Mouse (Mus musculus): ENCODE data around the gene Slc25a39. TPM values are rescaled to one million over a fixed set of nuclear protein-coding genes. Genes with fewer than 3 reads are reported as not detected.

The Slc25a39 gene
- 205 TPM in 2 replicates for total RNA-seq (2014; fragmentation: Nextera tagmentation)
- total RNA-seq (2017) = 55.3 and 55.9 TPM in 2 replicates
- polyA plus RNA-seq (2012) = 230 and 231 TPM in 2 replicates

DNA sequence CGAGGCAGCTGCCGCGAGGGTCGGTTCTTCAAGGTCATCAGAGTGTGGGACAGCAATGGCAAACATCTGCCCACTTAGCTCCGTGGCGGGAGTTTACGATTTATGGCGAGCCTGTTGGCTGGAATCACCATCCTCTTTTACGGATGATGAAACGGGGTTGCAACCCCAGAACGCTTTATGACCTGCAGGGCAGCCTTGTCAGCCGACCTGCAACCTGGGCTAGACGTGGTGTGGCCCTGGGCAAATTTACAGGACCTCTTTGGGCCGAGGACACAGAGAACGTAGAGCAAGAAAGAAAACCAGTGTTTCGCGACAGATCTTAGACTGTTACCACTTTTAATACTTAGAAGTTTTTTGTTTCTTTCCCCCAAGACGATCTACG lies at the start of gene Slc25a39:
Gene Slc25a39, minus strand, starts transcription at position 113 of the 382 bp plus-strand sequence.
- no peak for ATAC-seq (ENCODE audit: extremely low read depth, insufficient number of reproducible peaks, low FRiP score, poor library complexity, severe bottlenecking)
- Histone ChIP-seq H3K4me3 (ENCODE audit: low read depth, low read length) (peak within 1 kb of the TSS; percentile 84), H3K4me1 (ENCODE audit: insufficient read depth, low read depth, low read length) (peaks cover 54% of the 10 kb centered on the region), H3K36me3 (replicated peaks) (peaks cover 35% of the 10 kb centered on the region), H3K9me3 (replicated peaks) (no peaks in the 10 kb centered on the region), H3K27me3 (ENCODE audit: insufficient read depth, low read length) (peaks cover under 1% of the 10 kb centered on the region)
- peak; percentile 45 for DNase-seq (ENCODE audit: low spot score)
- TF ChIP-seq CTCF (IDR thresholded peaks at IDR 0.05; ENCODE audit: low read depth, low read length) (no peak), TAL1 (conservative IDR thresholded peaks at IDR 0.05; ENCODE audit: low read depth, low read length) (no peak), POLR2AphosphoS5 (IDR thresholded peaks at IDR 0.05; ENCODE audit: insufficient replicate concordance, low read depth, low read length) (no peak), GATA2 (IDR thresholded peaks at IDR 0.05; ENCODE audit: borderline replicate concordance, low read depth, low read length) (no peak), GATA1 (IDR thresholded peaks at IDR 0.05; ENCODE audit: borderline replicate concordance, low read length) (no peak)

DNA sequence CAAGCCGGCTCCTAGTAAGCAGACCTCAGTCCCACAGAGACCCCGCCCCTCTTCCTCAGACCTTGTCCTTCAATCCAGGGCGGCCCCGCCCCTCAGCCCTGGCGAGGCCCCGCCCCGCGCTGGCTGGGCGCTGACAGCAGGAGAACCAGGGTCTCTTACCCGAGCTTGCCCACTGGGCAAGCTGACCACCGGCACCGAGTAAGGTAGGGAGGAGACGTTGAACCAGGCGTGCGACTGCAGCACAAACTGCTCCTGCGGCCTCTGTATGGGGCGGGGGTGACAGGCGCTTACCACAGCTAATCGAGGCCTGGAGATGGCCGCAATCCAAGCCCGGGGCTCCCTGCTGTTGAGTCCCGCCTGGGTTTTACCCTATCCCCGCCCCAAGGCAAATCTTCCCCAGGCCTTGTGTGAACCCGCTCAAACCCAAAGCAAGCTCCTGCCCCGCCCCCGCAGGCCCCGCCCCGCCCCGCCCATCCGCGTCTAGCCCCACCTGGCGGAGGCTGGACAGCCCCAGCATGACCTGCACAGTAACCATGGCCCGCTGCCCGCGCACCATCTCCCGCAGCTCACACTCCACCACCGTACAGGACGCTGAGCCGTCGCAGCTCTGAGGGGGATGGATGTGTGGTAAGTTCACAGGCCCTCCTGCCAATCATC lies 48.1 kb upstream of the Slc25a39 start:
- peak; percentile 66 for DNase-seq (ENCODE audit: low spot score)
- Histone ChIP-seq H3K9me3 (replicated peaks) (no peaks in the 10 kb centered on the region), H3K4me3 (ENCODE audit: low read depth, low read length) (peak overlapping the region; percentile 69; the same call in 1 of the 2 replicates), H3K27me3 (ENCODE audit: insufficient read depth, low read length) (peaks cover 51% of the 10 kb centered on the region), H3K4me1 (ENCODE audit: insufficient read depth, low read depth, low read length) (peaks cover 17% of the 10 kb centered on the region), H3K36me3 (replicated peaks) (peaks cover 18% of the 10 kb centered on the region)
- TF ChIP-seq GATA1 (IDR thresholded peaks at IDR 0.05; ENCODE audit: borderline replicate concordance, low read length) = no peak
- no peak for TF ChIP-seq GATA2 (IDR thresholded peaks at IDR 0.05; ENCODE audit: borderline replicate concordance, low read depth, low read length)
- TF ChIP-seq TAL1 (conservative IDR thresholded peaks at IDR 0.05; ENCODE audit: low read depth, low read length) = no peak
- no peak for TF ChIP-seq POLR2AphosphoS5 (IDR thresholded peaks at IDR 0.05; ENCODE audit: insufficient replicate concordance, low read depth, low read length)
- no peak for TF ChIP-seq CTCF (IDR thresholded peaks at IDR 0.05; ENCODE audit: low read depth, low read length)
- ATAC-seq (ENCODE audit: extremely low read depth, insufficient number of reproducible peaks, low FRiP score, poor library complexity, severe bottlenecking) = no peak

DNA sequence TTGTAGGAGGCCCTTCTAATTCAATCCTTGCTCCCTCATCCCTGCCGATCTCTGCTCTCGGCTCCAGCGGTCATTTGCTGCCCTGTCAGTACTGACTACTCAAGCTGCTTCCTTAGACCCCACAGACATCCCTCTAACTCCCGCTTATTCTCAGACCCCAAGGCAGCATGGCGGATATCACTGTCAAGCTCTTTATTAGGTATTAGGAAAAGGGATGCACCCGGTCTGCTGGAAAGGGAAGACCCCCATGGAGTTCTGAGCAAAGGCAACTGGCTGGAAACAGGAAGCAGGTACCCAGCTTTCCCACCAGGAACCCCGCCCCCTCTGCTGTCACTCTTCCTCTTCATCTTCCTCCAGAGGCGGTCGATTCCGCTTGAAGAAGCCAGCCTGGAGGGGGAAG lies 45.4 kb upstream of the Slc25a39 start:
- H3K4me3 ChIP-seq (ENCODE audit: low read depth, low read length) = no peak overlapping the region
- H3K36me3 ChIP-seq (replicated peaks) = peaks cover 14% of the 10 kb centered on the region
- peaks cover 17% of the 10 kb centered on the region for H3K4me1 ChIP-seq (ENCODE audit: insufficient read depth, low read depth, low read length)
- ATAC-seq (ENCODE audit: extremely low read depth, insufficient number of reproducible peaks, low FRiP score, poor library complexity, severe bottlenecking) (no peak), DNase-seq (ENCODE audit: low spot score) (no peak)
- H3K27me3 ChIP-seq (ENCODE audit: insufficient read depth, low read length) = peaks cover 61% of the 10 kb centered on the region
- TF ChIP-seq CTCF (IDR thresholded peaks at IDR 0.05; ENCODE audit: low read depth, low read length) (no peak), GATA2 (IDR thresholded peaks at IDR 0.05; ENCODE audit: borderline replicate concordance, low read depth, low read length) (no peak), POLR2AphosphoS5 (IDR thresholded peaks at IDR 0.05; ENCODE audit: insufficient replicate concordance, low read depth, low read length) (no peak), GATA1 (IDR thresholded peaks at IDR 0.05; ENCODE audit: borderline replicate concordance, low read length) (no peak), TAL1 (conservative IDR thresholded peaks at IDR 0.05; ENCODE audit: low read depth, low read length) (no peak)
- H3K9me3 ChIP-seq (replicated peaks) = no peaks in the 10 kb centered on the region

DNA sequence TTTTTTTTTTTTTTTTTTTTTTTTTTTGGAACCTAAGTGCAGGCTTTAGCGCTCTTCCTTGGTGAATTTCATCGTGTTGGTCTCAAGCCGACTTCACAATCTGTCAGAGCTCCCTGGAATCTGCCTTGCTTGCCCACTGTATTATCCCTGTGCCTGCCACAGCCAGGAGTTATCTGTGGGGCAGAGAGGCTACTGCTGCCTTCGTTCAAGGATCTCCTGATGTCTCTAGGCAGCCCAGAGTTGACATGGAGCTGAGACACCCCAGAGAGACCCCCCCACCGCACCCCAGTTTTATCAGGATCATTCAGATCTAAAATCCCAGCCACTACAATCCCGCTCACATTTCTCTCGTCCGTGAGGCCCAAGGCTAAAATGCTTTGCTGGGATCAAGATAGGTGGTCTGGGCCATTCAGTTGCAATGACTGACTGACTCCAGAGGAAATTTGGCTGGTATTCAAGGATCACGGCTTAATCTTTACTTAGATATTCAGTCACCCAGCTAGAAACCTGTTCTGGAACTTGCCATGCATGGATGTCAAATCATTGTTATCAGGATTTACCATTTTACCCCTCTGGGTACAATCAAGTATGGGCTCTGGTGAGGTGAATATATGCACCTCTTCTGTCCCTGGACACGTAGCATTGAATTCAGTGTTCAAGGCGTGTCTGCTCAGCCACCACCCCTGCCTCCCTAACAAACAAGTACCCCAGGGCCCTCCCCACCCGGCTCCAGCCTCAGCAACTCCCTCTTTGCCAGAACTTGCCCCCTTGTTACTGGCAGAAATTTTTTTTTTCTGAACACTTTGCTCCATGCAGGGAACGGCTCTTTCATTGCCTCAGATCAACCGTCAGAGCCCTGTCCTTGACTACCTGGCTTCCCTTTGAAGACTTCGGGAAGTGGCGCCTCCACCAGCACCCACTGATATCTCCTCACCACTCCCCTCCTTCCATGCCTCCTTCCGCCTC lies 41.6 kb upstream of the Slc25a39 start:
- H3K27me3 ChIP-seq (ENCODE audit: insufficient read depth, low read length) = peaks cover 72% of the 10 kb centered on the region
- H3K9me3 ChIP-seq (replicated peaks) = no peaks in the 10 kb centered on the region
- no peak for ATAC-seq (ENCODE audit: extremely low read depth, insufficient number of reproducible peaks, low FRiP score, poor library complexity, severe bottlenecking)
- H3K36me3 ChIP-seq (replicated peaks) = no peaks in the 10 kb centered on the region
- H3K4me3 ChIP-seq (ENCODE audit: low read depth, low read length) = no peak overlapping the region
- DNase-seq (ENCODE audit: low spot score) = no peak
- peaks cover 11% of the 10 kb centered on the region for H3K4me1 ChIP-seq (ENCODE audit: insufficient read depth, low read depth, low read length)
- TF ChIP-seq CTCF (IDR thresholded peaks at IDR 0.05; ENCODE audit: low read depth, low read length) (no peak), GATA1 (IDR thresholded peaks at IDR 0.05; ENCODE audit: borderline replicate concordance, low read length) (no peak), TAL1 (conservative IDR thresholded peaks at IDR 0.05; ENCODE audit: low read depth, low read length) (no peak), POLR2AphosphoS5 (IDR thresholded peaks at IDR 0.05; ENCODE audit: insufficient replicate concordance, low read depth, low read length) (no peak), GATA2 (IDR thresholded peaks at IDR 0.05; ENCODE audit: borderline replicate concordance, low read depth, low read length) (no peak)

DNA sequence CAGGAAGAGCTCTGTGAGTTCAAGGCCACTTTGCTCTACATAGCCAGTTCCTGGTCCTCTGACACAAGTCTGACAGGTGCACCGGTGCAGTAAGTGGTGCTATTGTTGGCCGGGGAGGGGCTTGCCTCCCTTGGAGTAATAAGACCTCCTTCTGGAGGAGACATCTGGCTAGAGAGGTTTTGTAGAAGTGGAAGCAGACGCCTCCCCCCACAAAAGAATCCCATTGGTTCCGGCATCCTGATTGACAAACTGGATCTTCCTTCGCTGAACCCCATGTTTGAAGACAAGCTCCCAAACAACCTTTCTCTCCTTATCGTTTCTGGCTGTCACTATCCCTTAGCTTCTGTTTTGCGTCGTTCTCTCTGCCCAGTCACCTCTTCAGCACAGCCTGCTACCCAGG lies 40.6 kb upstream of the Slc25a39 start:
- Histone ChIP-seq H3K9me3 (replicated peaks) (no peaks in the 10 kb centered on the region), H3K27me3 (ENCODE audit: insufficient read depth, low read length) (peaks cover 81% of the 10 kb centered on the region), H3K36me3 (replicated peaks) (no peaks in the 10 kb centered on the region), H3K4me3 (ENCODE audit: low read depth, low read length) (no peak overlapping the region), H3K4me1 (ENCODE audit: insufficient read depth, low read depth, low read length) (peaks cover 14% of the 10 kb centered on the region)
- ATAC-seq (ENCODE audit: extremely low read depth, insufficient number of reproducible peaks, low FRiP score, poor library complexity, severe bottlenecking) = no peak
- DNase-seq (ENCODE audit: low spot score) = no peak
- TF ChIP-seq POLR2AphosphoS5 (IDR thresholded peaks at IDR 0.05; ENCODE audit: insufficient replicate concordance, low read depth, low read length) (no peak), CTCF (IDR thresholded peaks at IDR 0.05; ENCODE audit: low read depth, low read length) (no peak), GATA1 (IDR thresholded peaks at IDR 0.05; ENCODE audit: borderline replicate concordance, low read length) (no peak), TAL1 (conservative IDR thresholded peaks at IDR 0.05; ENCODE audit: low read depth, low read length) (no peak), GATA2 (IDR thresholded peaks at IDR 0.05; ENCODE audit: borderline replicate concordance, low read depth, low read length) (no peak)

DNA sequence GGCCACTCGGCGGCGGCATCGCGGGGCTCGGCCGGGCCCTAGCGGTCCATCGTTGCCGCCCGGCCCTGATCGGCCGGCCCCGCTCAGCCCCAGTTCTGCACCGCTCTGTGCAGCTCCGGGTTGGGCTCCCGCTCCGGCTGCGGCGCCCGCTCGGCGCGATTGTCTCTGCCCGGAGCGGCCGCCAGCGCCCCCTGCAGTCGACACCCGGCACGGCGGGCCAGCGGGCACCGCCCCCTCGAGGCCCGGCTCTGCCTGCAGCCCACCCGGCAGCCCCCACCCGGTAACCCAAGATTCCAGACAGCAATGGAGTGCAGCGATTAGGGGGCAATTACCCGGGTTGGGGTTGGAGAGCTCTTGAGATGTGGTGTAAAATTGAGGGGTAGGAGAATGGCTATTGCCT lies 39.8 kb upstream of the Slc25a39 start, which contains the start of gene Fam171a2:
Gene Fam171a2, minus strand, starts transcription at position 186 of the 400 bp plus-strand sequence.
- no peak for DNase-seq (ENCODE audit: low spot score)
- no peaks in the 10 kb centered on the region for H3K36me3 ChIP-seq (replicated peaks)
- no peak for ATAC-seq (ENCODE audit: extremely low read depth, insufficient number of reproducible peaks, low FRiP score, poor library complexity, severe bottlenecking)
- H3K9me3 ChIP-seq (replicated peaks) = no peaks in the 10 kb centered on the region
- H3K27me3 ChIP-seq (ENCODE audit: insufficient read depth, low read length) = peaks cover 82% of the 10 kb centered on the region
- peak within 1 kb of the TSS; percentile 57; the same call in 1 of the 2 replicates for H3K4me3 ChIP-seq (ENCODE audit: low read depth, low read length)
- TF ChIP-seq GATA2 (IDR thresholded peaks at IDR 0.05; ENCODE audit: borderline replicate concordance, low read depth, low read length) (no peak), TAL1 (conservative IDR thresholded peaks at IDR 0.05; ENCODE audit: low read depth, low read length) (no peak), POLR2AphosphoS5 (IDR thresholded peaks at IDR 0.05; ENCODE audit: insufficient replicate concordance, low read depth, low read length) (no peak), GATA1 (IDR thresholded peaks at IDR 0.05; ENCODE audit: borderline replicate concordance, low read length) (no peak), CTCF (IDR thresholded peaks at IDR 0.05; ENCODE audit: low read depth, low read length) (no peak)
- H3K4me1 ChIP-seq (ENCODE audit: insufficient read depth, low read depth, low read length) = peaks cover 14% of the 10 kb centered on the region
